Mouse (Mus musculus) thymus, postnatal 4 days (tissue): Measurements from ENCODE around the gene Casz1.

ENCODE experiments used
- DNase-seq: peaks from one replicate; pipeline ENCODE4 v3.0.0; 2021

Gene Casz1

GRCm38 (mm10) chr4:148945476-148945881 is 141.2 kb downstream of the Casz1 start:
- DNase-seq: no peak

DNA sequence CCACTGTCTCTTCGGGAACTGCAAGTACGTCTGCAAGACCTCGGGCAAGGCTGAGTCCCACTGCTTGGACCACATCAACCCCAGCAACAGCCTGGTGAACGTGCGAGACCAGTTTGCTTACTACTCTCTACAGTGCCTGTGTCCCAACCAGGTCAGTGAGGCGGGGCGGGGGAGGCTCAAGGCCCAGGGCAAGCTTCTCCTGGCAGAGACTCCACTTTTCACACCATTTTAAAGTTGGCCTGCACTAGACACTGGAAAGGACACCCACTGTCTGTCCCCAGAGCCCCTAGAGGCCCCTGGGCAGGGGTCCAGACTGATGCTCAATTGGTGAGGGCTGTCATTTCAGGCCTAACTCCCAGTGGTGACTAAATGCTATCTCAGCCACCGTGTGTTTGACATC is 141.8 kb downstream of the Casz1 start:
- DNase-seq: no peak

GRCm38 (mm10) chr4:148947833-148948388 is 143.7 kb downstream of the Casz1 start:
- DNase-seq: no peak

- no peak for DNase-seq
Measured at GRCm38 (mm10) chr4:148950487-148950886, 146.3 kb downstream of the Casz1 start.

DNA sequence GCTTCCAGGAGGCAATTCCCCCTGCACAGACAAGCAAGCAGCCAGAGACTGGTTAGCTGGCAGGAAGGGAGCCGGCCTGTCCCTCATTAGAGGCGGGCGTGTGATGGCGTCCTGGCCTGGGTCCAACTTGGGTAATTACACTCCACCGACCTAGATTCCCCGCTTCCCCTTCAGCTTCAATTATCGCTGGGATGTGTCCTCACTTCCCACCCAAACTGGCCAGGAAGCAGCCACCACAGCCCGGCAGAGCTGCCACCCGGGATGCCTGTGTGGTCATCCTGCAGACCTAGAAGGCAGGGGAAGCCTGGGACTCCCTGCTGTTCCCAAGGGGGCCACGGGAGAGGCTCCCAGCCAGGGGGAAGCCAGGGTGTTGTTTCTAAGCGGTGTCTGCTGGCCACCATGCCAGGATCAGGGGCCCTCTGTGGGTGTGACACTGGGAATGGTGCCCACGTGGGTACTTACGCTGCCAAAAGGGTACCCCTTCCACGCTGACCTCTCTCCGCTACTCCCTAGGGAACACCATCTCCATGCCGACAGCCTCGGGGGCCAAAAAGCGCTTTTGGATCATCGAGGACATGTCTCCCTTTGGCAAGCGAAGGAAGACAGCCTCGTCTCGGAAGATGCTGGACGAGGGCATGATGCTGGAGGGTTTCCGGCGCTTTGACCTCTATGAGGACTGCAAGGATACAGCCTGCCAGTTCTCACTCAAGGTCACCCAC is 146.9 kb downstream of the Casz1 start:
- DNase-seq: no peak

DNA sequence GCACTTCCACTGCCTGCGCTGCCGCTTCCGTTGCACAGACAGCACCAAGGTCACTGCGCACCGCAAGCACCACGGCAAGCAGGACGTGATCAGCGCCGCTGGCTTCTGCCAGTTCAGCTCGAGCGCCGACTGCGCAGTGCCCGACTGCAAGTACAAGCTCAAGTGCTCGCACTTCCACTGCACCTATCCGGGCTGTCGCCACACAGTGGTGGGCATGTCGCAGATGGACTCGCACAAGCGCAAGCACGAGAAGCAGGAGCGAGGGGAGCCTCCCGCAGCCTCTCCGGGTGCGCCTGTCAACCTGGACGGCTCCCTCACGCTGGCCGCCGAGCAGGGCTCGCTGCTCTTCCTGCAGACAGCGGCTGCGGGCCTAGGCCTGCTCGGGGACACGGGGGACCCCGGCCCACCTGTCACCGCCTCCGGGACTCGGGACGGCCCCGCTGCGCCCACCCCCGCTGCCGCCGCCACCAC is 147.6 kb downstream of the Casz1 start:
- peak; percentile 42 for DNase-seq

GRCm38 (mm10) chr4:148952328-148953222 is 148.3 kb downstream of the Casz1 start:
- peak; percentile 38 for DNase-seq

- no peak for DNase-seq
Measured at GRCm38 (mm10) chr4:148955131-148955813, 151.0 kb downstream of the Casz1 start.

GRCm38 (mm10) chr4:148960011-148960410 is 155.8 kb downstream of the Casz1 start:
- no peak for DNase-seq

GRCm38 (mm10) chr4:148961081-148961480 is 156.9 kb downstream of the Casz1 start:
- DNase-seq: no peak

- no peak for DNase-seq
Measured at GRCm38 (mm10) chr4:148962096-148962495, 157.9 kb downstream of the Casz1 start.

- no peak for DNase-seq
Measured at GRCm38 (mm10) chr4:148964541-148965310, 160.5 kb downstream of the Casz1 start.

GRCm38 (mm10) chr4:148966132-148966531 is 161.9 kb downstream of the Casz1 start:
- no peak for DNase-seq

GRCm38 (mm10) chr4:148968859-148969258 is 164.6 kb downstream of the Casz1 start:
- DNase-seq: no peak

DNA sequence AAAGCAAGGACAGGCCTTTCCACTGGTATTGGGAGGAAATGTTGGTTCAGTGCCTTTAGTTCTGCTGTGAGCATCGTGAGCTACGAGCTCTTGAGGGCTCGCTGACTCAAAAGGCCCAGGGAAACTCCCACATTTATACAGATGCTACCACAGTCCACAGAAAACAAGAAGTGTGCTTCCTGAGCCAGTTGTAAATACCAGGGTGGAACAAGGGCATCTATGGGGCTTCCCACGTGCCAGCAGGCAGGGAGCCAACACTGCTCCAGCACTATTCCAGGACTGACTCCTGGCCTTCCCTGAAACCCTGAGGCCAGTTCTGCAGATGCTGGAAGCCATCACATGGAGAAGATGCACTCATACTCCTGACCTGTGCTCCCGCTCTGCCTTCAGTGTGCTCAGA is 165.4 kb downstream of the Casz1 start:
- DNase-seq: no peak

DNA sequence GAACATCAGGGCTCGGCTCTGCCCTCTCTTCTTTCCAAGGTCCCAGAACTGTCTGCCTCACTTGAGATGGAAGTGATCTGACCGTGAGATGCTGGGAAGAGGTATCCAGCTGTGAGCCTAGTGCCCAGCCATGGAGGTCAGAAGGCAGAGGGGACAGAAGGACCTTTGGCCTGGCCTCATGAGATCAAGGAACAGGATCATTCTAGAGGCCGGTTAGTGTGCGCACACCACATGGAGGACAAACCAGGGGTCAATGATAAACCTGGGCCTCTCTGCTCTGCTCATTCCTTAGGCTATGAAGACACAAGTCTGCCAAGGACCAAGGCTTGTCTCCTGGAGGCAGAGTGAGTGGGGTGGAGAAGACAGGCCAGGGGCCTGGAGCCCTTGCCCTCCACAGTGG is 166.5 kb downstream of the Casz1 start:
- DNase-seq: no peak

DNA sequence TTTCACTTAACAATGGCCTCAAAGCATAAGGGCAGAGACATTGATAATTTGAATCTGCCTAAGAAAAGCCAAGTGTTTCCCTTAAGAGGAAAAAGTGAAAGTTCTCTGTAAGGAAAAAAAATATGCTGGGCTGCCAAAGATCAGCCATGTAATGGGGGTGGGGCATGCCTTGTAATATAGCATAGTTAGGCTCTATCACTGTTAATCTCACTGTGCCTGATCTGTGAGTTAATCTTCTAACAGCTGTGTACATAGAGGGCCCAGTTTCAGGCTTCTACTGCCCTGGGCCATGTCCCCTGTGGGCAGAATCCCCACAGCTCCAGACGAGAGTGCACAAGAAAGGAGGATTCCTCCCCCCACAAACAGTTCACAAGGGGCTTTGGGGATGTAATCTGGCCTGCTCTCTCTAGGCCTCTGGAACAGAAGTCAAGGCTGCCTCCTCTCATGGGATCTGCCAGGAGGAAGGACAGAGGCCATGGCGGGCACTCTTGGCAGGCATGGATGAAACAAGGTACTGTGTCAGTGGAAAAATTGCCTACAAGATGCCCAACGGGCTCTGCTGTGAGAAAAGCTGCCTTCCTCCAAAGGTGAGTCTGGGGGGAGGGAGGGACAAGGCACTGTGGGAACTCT is 167.5 kb downstream of the Casz1 start:
- DNase-seq: no peak

DNA sequence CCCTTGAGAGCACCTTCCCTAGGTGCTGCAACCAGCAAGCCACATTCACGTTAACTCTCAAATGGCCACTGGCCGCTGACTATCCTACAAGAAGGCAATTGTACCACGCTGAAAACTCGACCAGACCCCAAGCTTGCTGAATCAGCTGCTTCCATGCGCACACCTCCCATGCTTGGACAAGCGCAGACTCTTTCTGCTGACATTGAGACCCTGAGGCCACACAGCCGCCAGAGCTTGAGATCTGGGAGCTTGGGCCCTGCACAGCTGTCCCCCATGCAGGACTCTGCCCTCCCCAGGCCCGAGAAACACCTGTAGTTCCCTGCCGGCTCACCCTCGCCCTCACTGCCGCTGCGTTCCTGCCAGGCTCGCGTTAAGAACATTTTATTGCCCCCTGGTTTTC is 168.5 kb downstream of the Casz1 start:
- DNase-seq: no peak

- DNase-seq: no peak
Measured at GRCm38 (mm10) chr4:148973387-148973786, 169.2 kb downstream of the Casz1 start.

- no peak for DNase-seq
Measured at GRCm38 (mm10) chr4:148974833-148975232, 170.6 kb downstream of the Casz1 start.

GRCm38 (mm10) chr4:148978221-148978855 is 174.1 kb downstream of the Casz1 start:
- no peak for DNase-seq
